Mouse (Mus musculus) T-helper 2 cell (primary cell): ENCODE measurements around the gene C9.

Experiments used
- in situ Hi-C: fragments of 300-600 bp; cut with MboI, MseI; formaldehyde crosslinking; loops from one replicate; pipeline ENCODE4 v1.15.1; 2025; ENCODE audit warnings: high pct_unique_total_duplicates

The C9 gene

DNA sequence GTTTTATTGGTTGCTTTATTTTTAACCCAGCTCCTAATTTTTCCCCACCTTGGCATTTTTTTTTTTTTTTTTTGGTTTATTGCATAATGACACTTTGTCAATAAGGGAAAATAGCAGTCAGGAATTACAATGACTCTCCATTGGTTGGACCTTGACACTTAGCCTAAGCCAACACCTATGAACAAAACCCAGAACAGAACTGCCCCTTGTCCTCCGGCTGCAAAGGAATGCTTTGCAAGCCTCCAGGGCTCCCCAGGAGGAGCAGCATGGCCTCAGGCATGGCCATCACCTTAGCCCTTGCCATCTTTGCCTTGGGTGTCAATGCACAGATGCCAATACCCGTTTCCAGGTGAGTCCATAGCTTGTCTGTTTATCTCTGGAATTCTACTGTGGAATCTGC is at the start of gene C9:
C9 (plus strand) TSS at position 193 of the 400 bp plus-strand sequence.
- in situ Hi-C loops: loop anchor here (25.0 kb wide), 1 partner anchor 208 kb away; no protein-coding TSS in a partner anchor

DNA sequence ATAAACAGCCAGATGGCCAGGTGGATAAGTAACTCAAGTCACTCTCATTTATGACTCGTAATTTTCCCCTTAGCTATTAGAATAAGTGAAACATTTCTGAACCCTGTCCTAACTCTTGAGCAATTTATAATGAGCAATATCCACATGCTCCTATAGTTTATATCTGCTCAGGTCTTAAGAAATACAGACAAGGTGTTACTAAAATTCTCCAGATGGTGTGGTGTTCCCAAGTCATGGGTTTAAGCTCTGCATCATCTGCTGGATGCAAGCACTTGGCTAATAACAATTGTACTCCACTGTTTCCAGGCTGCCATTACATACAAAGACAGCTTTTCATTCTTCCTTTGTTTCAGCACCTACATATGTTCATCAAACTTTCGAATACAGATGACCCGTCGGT is 46.9 kb upstream of the C9 start:
- in situ Hi-C loops: no loop called here

DNA sequence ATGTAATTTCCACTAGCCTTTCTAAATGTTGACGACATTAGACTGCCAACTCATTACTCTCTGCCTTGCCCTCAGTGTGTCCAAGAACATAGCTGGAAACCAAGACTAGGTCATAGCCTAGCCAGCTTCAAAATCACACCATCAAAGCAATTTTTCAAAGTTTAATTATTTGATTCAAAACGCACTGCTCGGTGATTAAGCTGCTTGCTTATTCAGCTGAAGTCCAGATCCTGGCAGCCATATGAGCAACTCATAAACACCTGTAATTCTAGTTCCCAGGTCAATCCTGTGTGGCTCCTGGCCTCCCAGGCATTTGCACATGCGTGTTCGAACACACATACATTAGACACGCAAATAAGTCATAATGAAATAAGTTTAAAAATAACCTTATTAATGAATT is 46.2 kb upstream of the C9 start:
- in situ Hi-C loops: no loop called here

- in situ Hi-C loops: no loop called here
Observed at GRCm38 (mm10) chr15:6400115-6400514, 45.0 kb upstream of the C9 start.

DNA sequence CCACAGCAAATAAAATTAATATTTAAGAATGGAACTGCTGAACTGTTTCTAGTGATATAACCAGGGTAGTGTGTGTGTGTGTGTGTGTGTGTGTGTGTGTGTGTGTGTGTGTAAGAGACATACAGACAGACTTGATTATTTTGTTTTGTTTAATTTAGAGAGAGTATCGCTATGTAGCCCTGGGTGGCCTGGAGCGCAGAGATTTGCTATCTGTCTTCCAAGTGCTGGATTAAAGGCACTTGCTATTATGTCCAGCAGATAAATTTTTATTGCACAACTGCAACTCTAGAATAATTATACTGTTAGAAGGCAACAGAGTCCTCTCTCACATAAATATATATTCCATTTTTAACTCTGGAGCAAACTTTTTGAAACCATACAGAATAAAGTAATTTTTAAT is 42.7 kb upstream of the C9 start:
- in situ Hi-C loops: no loop called here

- in situ Hi-C loops: no loop called here
Observed at GRCm38 (mm10) chr15:6404172-6404571, 41.0 kb upstream of the C9 start.

DNA sequence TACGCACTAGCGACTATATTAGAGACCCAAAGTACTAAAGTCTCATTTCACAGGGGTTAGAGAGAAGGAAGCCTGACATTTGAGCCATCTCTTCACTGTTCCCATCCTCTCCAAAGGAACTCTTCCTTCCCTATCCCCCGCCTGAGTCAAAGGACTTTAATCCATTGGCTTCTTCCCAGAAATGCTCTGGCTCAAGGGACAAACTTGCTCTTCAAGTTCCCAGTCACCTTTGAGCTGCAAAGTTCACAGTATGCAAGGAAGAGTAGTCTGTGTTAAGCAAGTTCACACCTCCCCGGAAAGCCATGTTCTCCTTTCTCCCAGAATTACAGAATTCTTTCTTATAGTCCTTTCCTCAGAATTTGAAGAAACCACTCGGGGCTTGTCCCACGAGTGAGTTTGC is 38.4 kb upstream of the C9 start:
- in situ Hi-C loops: no loop called here

DNA sequence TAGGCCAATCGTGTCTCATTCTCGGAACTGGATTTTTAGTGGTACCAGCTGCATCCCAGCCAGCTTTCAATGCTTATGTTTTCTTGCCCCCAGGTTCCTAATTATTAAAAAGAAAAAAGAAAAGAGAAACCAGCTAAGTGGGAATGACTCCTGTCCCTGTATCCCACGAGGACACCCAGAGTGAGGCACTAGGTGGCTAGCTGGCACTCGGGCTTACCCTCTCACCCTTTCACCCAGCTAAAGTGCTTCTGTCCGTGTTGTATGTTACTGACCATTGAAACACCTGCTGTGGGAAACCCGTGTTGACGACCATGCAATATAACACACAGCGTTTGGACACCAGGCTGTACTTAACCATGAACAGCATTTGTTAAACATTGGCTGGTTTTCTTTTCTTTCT is 36.1 kb upstream of the C9 start:
- in situ Hi-C loops: no loop called here

DNA sequence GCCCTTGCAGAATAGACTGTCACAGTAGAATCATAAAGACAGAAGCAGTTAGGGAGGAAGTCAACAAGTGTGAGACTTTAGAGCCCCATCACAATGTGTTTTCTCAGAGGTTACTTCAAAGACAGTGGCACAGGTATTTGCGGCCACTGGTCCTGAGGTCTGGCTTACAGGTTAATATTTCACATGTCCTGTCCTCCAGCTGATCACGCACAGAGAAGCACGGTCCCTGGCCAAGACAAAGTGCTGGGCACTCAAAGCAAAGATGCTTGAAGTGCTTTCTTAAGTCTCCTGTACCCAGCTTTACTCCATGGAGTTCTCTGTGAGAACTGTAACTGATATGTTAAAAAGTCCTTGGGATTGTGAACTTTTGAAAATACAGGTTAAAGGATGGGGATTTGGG is 35.0 kb upstream of the C9 start:
- in situ Hi-C loops: no loop called here

GRCm38 (mm10) chr15:6411334-6411733 is 33.8 kb upstream of the C9 start:
- in situ Hi-C loops: no loop called here

DNA sequence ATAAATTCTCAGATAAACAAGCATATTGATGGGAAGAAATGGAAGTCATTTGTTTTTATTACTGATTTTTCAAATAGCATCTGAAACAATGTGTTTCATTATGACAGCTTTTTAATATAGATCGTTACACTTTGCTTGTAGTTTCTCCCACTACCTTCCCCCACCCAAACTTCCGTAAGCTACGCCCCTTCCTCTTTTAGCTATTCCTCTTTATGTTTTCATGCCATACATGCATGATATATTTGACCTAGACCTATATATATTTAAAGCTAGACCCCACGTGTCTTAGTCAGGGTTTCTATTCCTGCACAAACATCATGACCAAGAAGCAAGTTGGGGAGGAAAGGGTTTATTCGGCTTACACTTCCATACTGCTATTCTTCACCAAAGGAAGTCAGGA is 29.8 kb upstream of the C9 start:
- in situ Hi-C loops: no loop called here

- in situ Hi-C loops: loop anchor here (25.0 kb wide), 1 partner anchor 194 kb away; no protein-coding TSS in a partner anchor
Observed at GRCm38 (mm10) chr15:6431777-6432176, 13.3 kb upstream of the C9 start.

DNA sequence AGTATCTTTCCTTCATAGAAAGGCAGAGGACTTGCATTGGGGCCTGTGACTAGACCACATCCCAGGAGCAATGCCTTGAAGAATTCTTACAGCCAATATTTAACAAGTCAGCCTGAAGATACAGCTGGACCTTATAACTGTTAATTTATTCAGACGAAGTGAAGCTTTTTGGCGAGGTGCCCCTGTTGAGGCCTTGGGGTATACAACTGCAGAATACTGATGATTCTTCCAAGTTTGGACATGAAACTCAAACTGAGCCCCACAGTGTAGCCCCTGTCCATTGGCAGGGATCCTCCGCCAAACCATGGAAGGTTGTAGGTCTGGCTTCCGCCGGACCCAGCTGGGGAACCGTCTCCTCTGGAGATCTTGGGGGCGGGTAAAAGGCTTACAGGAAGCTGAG is 12.7 kb upstream of the C9 start:
- in situ Hi-C loops: loop anchor here (25.0 kb wide), 1 partner anchor 195 kb away; no protein-coding TSS in a partner anchor

GRCm38 (mm10) chr15:6435281-6435680 is 9.8 kb upstream of the C9 start:
- in situ Hi-C loops: loop anchor here (25.0 kb wide), 1 partner anchor 198 kb away; no protein-coding TSS in a partner anchor

- in situ Hi-C loops: loop anchor here (25.0 kb wide), 1 partner anchor 198 kb away; no protein-coding TSS in a partner anchor
Observed at GRCm38 (mm10) chr15:6435773-6436172, 9.4 kb upstream of the C9 start.

DNA sequence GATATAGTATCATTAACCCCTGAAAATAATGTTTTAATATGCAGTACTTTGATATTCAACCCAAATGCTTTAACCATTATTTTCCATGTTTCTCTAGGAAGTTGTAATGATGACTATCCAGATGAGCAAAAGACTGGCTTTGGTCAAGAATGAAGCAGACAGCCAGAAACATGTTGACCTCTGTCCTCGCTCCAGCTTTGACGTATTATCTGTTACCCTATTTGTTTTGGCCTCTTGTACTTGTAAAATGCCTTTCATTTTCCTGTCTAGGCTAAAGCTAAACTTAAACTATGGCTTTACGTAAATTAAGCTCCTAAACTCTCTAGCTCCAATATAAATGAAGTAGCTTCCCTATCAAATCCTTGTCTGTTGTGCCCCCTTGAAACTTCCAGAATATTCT is 6.4 kb upstream of the C9 start:
- in situ Hi-C loops: loop anchor here (25.0 kb wide), 1 partner anchor 201 kb away; no protein-coding TSS in a partner anchor

GRCm38 (mm10) chr15:6444452-6444851 is 675 bp upstream of the C9 start:
- in situ Hi-C loops: loop anchor here (25.0 kb wide), 1 partner anchor 207 kb away; no protein-coding TSS in a partner anchor

DNA sequence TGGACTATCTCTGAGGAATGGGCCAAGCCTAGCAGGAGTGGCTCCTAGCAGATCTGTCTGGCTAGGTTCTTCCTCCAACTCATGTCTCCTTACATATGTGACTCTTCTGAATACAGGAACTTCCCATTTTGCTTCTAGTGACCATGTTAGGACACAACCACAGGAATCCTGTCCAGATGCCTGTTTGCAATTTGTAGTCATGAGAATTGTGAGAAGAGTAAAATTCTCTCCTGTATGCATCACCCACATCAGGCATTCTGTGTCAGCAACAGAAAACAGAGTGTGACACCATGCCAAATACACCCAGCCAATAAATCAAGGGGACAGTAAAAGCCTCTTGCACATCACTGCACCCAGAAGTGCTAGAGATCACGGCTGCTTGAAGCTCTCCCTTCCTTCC is 1.1 kb downstream of the C9 start:
- in situ Hi-C loops: loop anchor here (25.0 kb wide), 1 partner anchor 209 kb away; no protein-coding TSS in a partner anchor

GRCm38 (mm10) chr15:6448892-6449291 is 3.8 kb downstream of the C9 start:
- in situ Hi-C loops: loop anchor here (25.0 kb wide), 1 partner anchor 212 kb away; no protein-coding TSS in a partner anchor

- in situ Hi-C loops: no loop called here
Observed at GRCm38 (mm10) chr15:6454461-6454860, 9.3 kb downstream of the C9 start.

DNA sequence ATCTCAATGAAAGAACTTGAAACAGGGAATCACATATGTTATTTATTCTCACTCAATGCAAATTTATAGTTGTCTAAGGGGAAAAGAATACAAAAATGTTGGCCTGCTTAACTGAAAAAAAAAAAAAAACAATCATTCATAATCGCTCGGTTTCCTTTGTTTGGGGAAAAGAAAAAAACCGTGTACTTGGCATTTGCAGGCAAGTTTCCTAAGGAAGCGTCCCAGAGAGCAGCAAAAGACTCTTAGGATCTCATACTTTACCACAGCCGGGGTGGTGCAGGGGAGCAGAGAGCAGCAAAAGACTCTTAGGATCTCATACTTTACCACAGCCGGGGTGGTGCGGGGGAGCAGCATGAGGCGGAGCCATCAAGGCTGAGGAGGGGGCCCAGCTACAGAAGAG is 16.3 kb downstream of the C9 start:
- in situ Hi-C loops: no loop called here

DNA sequence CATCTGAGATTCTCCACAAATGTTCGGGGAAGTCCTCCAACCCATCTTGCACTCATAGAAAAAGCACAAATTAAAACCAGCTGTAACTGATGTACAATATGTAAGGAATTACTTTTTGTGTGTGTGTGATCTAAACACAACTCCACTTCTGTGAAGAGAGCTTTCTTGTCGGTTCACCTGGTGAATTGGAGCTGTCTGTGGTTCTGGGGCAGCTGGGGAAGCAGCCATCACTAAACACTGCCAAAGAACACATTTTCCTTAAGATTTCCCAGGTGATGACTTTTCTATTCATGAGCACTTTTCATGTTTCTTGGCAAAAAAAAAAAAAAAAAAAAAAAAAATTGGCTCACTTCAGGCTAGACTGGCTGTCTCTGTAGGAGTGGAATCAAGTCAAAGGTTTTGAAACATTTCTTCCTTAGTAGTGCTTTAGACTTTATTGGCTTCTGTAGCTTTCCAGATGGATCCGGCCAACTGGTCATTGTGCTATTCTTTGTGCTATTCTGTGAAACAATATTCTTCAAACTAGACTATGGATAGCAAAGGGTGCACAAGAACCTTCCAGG is 18.3 kb downstream of the C9 start:
- in situ Hi-C loops: no loop called here

DNA sequence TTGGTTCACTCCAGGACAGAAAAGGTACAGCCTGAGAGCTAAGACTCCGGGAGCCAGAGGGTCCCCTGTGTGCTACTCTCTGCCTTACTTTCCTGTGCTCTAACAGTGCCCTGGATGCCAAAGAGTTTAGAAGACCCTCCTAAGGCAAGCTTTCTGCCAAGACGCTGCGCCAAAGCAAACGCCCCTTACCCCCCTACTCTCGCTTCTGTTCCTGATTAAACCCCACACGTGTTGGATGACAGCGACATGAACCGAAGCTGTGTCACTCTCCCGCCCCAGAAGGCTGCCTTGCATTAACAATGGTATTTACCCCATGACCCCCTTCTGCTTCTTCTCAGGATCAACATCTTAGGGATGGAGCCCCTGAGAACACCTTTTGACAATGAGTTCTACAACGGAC is 21.9 kb downstream of the C9 start:
- in situ Hi-C loops: no loop called here

DNA sequence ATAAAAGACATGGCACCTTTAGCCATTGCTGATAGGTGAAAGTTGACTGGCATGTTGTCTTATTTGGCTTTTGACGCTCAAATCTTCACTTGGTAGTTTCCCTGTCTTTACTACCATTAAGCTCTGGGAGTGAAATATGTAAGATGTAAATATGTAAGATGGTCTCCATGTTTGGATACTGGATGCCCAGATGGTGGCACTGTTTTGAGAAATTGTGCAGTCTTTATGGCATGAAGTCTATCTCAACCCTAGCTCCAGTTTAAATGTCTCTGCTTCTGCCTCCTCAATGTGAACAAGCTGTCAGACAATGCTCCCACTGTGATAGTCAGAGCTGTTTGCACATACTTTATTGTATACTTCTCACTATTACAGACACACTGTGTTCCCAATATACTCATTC is 23.7 kb downstream of the C9 start:
- in situ Hi-C loops: no loop called here
